Mouse (Mus musculus): ENCODE measurements around the gene Tmem183a. TPM values are rescaled to one million over a fixed set of nuclear protein-coding genes. Genes with fewer than 3 reads are reported as not detected.
A peak's percentile ranks its signal among the peaks of the same experiment; 100 is the strongest.

The Tmem183a gene
- 111 and 116 TPM in 2 replicates for polyA plus RNA-seq (2012; rRNA removed)

- TF ChIP-seq POLR2A (IDR thresholded peaks at IDR 0.05; ENCODE audit: borderline replicate concordance, extremely low read depth, insufficient read depth, insufficient read length, poor library complexity, severe bottlenecking) (peak; percentile 96), CTCF (IDR thresholded peaks at IDR 0.05; ENCODE audit: borderline replicate concordance, extremely low read depth, insufficient read depth, insufficient read length) (no peak)
- peak; percentile 98 for DNase-seq (ENCODE audit: low read depth)
Observed at GRCm38 (mm10) chr1:134361857-134362212, at the start of gene Tmem183a. Gene Tmem183a, minus strand, starts transcription at chr1:134361979.

- DNase-seq (ENCODE audit: low read depth) = no peak
- TF ChIP-seq POLR2A (IDR thresholded peaks at IDR 0.05; ENCODE audit: borderline replicate concordance, extremely low read depth, insufficient read depth, insufficient read length, poor library complexity, severe bottlenecking) (no peak), CTCF (IDR thresholded peaks at IDR 0.05; ENCODE audit: borderline replicate concordance, extremely low read depth, insufficient read depth, insufficient read length) (no peak)
Observed at GRCm38 (mm10) chr1:134408080-134408479, 46.3 kb upstream of the Tmem183a start.

DNA sequence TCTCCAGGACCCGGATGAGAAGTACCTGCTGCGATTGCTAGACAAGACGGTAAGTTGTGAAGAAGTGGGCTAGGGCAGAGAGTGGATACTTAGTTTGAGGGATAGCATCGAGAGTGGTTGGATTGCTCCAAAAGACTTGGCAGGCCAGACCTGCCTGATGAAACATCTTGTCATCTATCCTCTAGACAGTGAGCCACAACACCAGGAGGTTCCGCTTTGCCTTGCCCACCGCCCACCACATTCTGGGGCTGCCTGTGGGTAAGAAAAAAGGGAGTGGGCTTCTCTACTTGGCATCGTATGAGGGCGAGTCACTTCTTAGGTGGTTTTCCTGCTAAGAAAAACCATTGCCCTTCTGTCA lies 44.6 kb upstream of the Tmem183a start:
- peak; percentile 1 for DNase-seq (ENCODE audit: low read depth)
- TF ChIP-seq POLR2A (IDR thresholded peaks at IDR 0.05; ENCODE audit: borderline replicate concordance, extremely low read depth, insufficient read depth, insufficient read length, poor library complexity, severe bottlenecking) (no peak), CTCF (IDR thresholded peaks at IDR 0.05; ENCODE audit: borderline replicate concordance, extremely low read depth, insufficient read depth, insufficient read length) (no peak)

GRCm38 (mm10) chr1:134405509-134406413 lies 44.0 kb upstream of the Tmem183a start, which contains the start of gene Cyb5r1:
Gene Cyb5r1, plus strand, starts transcription at chr1:134405559.
- TF ChIP-seq POLR2A (IDR thresholded peaks at IDR 0.05; ENCODE audit: borderline replicate concordance, extremely low read depth, insufficient read depth, insufficient read length, poor library complexity, severe bottlenecking) (0 out of 2 replicates have a peak, but pooled peaks have one; percentile 17), CTCF (IDR thresholded peaks at IDR 0.05; ENCODE audit: borderline replicate concordance, extremely low read depth, insufficient read depth, insufficient read length) (no peak)
- DNase-seq (ENCODE audit: low read depth) = peak; percentile 84

GRCm38 (mm10) chr1:134399735-134400134 lies 38.0 kb upstream of the Tmem183a start:
- no peak for DNase-seq (ENCODE audit: low read depth)

GRCm38 (mm10) chr1:134398210-134398609 lies 36.4 kb upstream of the Tmem183a start:
- TF ChIP-seq POLR2A (IDR thresholded peaks at IDR 0.05; ENCODE audit: borderline replicate concordance, extremely low read depth, insufficient read depth, insufficient read length, poor library complexity, severe bottlenecking) = no peak
- no peak for TF ChIP-seq CTCF (IDR thresholded peaks at IDR 0.05; ENCODE audit: borderline replicate concordance, extremely low read depth, insufficient read depth, insufficient read length)
- no peak for DNase-seq (ENCODE audit: low read depth)

More at GRCm38 (mm10) chr1:134399735-134400134, 38.0 kb upstream of the Tmem183a start:
- TF ChIP-seq POLR2A (IDR thresholded peaks at IDR 0.05; ENCODE audit: borderline replicate concordance, extremely low read depth, insufficient read depth, insufficient read length, poor library complexity, severe bottlenecking) = no peak
- no peak for TF ChIP-seq CTCF (IDR thresholded peaks at IDR 0.05; ENCODE audit: borderline replicate concordance, extremely low read depth, insufficient read depth, insufficient read length)

DNA sequence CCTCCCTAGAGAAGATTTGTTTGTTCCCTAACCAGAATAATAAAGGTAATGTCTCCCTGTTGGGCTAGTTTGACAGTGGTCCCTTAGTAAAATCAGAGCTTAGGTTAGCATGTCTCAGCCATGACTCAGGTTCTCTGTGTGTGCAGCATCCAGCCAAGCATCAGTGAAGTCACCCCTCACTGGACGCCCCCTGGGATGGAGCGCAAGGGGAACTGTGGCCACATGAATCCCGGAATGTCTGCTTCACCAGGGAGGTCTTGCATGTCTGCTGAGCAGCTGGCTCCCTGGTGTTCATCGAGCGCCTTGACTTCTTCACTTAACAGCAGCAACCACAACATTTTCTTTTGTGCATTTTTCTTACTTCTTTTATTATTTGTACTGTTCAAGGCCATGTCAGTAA lies 32.0 kb upstream of the Tmem183a start:
- TF ChIP-seq CTCF (IDR thresholded peaks at IDR 0.05; ENCODE audit: borderline replicate concordance, extremely low read depth, insufficient read depth, insufficient read length) (no peak), POLR2A (IDR thresholded peaks at IDR 0.05; ENCODE audit: borderline replicate concordance, extremely low read depth, insufficient read depth, insufficient read length, poor library complexity, severe bottlenecking) (no peak)
- no peak for DNase-seq (ENCODE audit: low read depth)

- no peak for DNase-seq (ENCODE audit: low read depth)
- TF ChIP-seq POLR2A (IDR thresholded peaks at IDR 0.05; ENCODE audit: borderline replicate concordance, extremely low read depth, insufficient read depth, insufficient read length, poor library complexity, severe bottlenecking) = no peak
- no peak for TF ChIP-seq CTCF (IDR thresholded peaks at IDR 0.05; ENCODE audit: borderline replicate concordance, extremely low read depth, insufficient read depth, insufficient read length)
Observed at GRCm38 (mm10) chr1:134385666-134386065, 23.9 kb upstream of the Tmem183a start, which contains the start of gene 4933406M09Rik. Gene 4933406M09Rik, plus strand, starts transcription at chr1:134385940.

DNA sequence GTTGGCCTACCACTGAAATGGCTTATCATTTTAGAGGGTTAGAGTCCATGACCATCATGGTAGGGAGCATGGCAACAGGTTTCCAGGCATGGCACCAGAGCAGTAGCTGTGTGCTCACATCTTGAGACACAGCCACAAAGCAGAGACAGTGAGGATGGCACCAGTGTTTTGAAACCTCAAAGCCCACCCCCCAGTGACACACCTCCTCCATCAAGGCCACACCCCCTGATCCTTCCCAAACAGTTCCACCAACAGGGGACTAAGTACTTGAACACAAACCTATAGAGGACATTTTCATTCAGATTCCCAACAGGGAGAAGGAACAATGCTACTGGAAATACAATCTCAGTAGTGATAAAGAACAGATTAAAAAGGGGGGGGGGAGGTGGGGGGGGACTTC lies 23.4 kb upstream of the Tmem183a start:
- no peak for DNase-seq (ENCODE audit: low read depth)
- TF ChIP-seq POLR2A (IDR thresholded peaks at IDR 0.05; ENCODE audit: borderline replicate concordance, extremely low read depth, insufficient read depth, insufficient read length, poor library complexity, severe bottlenecking) = no peak
- no peak for TF ChIP-seq CTCF (IDR thresholded peaks at IDR 0.05; ENCODE audit: borderline replicate concordance, extremely low read depth, insufficient read depth, insufficient read length)

GRCm38 (mm10) chr1:134384581-134384980 lies 22.8 kb upstream of the Tmem183a start:
- TF ChIP-seq CTCF (IDR thresholded peaks at IDR 0.05; ENCODE audit: borderline replicate concordance, extremely low read depth, insufficient read depth, insufficient read length) (no peak), POLR2A (IDR thresholded peaks at IDR 0.05; ENCODE audit: borderline replicate concordance, extremely low read depth, insufficient read depth, insufficient read length, poor library complexity, severe bottlenecking) (no peak)
- no peak for DNase-seq (ENCODE audit: low read depth)

GRCm38 (mm10) chr1:134381795-134382625 lies 20.2 kb upstream of the Tmem183a start:
- no peak for TF ChIP-seq POLR2A (IDR thresholded peaks at IDR 0.05; ENCODE audit: borderline replicate concordance, extremely low read depth, insufficient read depth, insufficient read length, poor library complexity, severe bottlenecking)
- TF ChIP-seq CTCF (IDR thresholded peaks at IDR 0.05; ENCODE audit: borderline replicate concordance, extremely low read depth, insufficient read depth, insufficient read length) = no peak
- DNase-seq (ENCODE audit: low read depth) = peak; percentile 61
